Mouse (Mus musculus): ENCODE results near the gene Pla2g12b.

GRCm38 (mm10) chr10:59444106-59444505 lies 40.6 kb downstream of the Pla2g12b start:
- no peak for TF ChIP-seq CTCF (IDR thresholded peaks at IDR 0.05; ENCODE audit: low read depth, low read length)
- no peak for TF ChIP-seq GATA2 (IDR thresholded peaks at IDR 0.05; ENCODE audit: borderline replicate concordance, low read depth, low read length)

All from G1E (cell line).